Mouse (Mus musculus) thymus, postnatal 14 days (tissue): ENCODE results near the gene B4galnt1.
"Not testable (repeated sequence)": the region's sequence is repeated elsewhere in the genome, so short reads cannot be mapped to it uniquely, and the experiment has no call there.

ENCODE experiments used
- DNase-seq: peaks from one replicate; pipeline ENCODE4 v3.0.0; 2021

Gene B4galnt1

DNA sequence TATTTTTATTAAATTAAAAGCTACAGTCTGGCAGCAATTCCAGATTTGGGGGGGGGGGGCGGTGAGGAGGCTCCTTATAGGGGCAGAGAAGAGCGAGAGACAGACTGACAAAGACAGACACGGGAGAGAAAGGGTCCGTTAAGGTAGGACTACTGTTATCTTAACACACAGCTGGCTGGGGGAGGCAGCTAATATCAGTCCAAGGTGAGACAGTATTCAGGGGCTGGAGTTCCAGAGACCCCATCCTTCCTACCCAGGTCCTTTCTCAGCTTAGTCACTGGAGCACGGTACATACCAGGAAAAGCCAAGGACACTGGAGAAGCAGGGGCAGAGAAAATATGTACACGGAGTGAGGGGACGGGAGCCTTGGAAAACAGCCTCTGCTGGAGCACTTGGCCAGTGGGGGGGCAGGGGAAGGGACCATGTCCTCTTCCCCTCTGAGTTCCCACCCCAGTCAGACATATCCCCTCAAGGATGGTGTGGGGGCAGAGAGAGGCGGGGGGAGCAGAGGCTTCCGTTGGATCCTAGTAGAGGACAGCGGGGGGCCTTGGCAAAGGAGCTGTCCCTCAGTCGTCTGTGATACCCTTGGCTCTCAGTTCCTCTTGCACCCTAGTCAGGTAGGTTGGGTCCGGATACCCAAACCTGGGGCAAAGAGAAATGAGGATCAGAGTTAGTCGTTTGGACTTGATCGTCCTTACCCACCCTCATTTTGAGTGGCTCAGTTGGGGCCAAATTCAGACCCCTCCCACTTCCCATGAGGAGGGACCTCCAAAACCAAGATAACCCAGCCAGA lies 25.6 kb downstream of the B4galnt1 start:
- DNase-seq = no peak

DNA sequence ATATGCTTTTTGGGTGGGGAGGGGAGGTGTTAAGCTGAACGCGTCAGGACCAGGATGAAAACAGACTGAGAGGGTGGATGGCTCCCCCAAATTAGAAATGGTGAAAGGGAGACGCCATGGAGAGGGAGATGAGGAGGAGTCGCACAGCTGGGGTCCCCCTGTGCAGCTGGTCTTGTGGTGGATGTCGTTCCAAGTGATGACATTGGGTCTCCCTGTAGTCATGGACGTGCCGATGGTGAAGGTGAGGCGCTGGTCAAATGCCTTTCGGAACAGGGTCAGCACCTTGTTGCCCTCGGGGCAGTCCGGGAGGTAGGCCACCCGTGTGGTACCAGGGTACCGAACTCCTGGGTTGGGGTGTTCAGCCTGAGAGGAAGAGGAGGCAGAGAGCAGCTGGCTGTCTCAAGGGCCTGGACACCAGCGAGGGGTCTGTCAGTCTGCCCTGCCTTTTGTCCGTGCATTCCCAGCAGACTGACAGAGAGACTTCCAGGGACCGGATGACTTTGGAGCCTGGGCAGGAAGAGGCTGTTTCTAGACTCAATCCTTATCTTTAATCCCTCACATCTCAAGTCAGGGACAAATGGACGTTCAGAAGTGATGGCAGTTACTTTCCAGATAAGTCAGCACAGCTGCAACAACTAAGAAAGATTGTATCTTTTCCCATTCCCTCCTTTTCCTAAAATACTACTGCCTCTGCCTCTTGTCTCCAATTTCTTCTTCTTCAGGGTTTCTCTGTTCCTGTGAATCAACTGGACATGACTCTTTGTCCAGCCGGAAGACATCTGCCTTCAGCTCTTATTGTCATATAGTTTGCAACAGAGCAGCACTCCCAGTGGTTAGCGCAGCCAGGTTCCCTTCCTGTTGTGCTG lies 26.4 kb downstream of the B4galnt1 start:
- DNase-seq = no peak

DNA sequence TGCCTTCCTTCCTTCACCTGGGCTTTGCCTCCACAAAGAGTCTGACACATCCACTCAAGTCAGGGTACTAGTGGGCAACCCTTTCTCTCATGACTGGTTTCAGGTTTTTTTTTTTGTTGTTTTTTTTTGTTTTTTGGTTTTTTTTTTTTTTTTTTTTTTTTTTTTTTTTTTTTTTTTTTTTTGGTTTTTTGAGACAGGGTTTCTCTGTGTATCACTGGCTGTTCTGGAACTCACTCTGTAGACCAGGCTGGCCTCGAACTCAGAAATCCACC lies 27.0 kb downstream of the B4galnt1 start:
- not testable (repeated sequence) for DNase-seq

DNA sequence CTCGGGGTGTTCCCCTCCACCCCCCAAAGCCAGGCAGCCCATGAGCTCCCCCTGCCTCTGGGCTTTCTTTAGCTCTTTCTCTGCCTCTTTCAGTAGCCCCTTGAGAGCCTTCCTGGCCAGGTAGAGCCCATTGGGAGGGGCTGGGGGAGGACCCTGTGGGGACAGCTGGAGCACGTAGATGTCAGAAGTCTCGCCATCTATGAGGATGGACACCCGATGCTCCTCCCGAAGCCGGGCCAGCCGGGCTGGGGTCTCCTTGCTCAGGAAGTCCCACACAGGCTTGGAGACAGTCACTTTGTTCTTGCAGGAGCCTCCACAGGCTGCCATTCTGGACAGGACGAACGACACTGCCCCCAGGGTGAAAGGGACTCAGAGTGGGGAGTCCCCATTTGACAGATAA lies 28.0 kb downstream of the B4galnt1 start:
- DNase-seq = no peak

DNA sequence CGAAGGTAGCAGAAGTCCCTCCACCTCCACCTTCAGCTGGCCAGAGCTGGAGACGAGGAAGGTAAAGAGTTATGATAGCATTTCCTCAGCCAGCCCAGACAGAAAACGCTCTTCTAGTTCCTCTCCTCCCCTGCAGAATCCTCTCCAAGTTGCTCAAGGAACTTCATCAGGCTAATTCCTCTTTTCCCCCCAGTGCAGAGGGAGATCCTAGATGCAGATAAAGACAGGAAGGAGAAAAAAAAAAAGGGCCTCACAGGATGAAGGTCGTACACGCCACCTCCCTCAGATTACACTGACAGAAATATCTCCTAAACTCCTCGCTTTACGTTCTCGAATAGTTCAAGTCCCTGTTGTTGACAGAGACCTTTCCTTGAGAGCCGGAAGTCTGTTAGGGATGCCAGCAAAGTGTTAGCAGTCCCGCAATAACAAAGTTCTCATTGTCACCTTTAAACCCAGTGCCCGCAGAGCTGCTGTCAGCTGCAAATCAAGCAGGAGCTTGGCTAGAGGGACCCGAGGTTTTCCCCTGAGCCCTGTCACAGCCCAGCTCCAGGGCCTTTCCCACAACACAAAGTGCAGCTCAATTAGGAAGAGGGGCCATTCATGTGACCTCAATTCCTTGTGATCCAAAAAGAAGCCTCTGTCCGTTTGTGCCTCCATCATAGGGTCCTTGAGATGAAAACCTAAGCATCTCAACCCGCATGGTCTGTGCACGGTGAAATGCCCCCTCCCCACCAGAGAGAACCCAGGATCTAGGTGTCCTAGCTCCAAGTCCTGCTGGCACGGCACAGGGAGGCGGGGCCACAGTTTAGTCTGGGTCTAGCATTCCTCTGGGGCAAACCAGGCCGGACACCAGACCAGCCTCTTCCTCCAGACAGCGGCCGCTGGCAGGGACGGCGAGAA lies 29.7 kb downstream of the B4galnt1 start:
- peak; percentile 35 for DNase-seq

DNA sequence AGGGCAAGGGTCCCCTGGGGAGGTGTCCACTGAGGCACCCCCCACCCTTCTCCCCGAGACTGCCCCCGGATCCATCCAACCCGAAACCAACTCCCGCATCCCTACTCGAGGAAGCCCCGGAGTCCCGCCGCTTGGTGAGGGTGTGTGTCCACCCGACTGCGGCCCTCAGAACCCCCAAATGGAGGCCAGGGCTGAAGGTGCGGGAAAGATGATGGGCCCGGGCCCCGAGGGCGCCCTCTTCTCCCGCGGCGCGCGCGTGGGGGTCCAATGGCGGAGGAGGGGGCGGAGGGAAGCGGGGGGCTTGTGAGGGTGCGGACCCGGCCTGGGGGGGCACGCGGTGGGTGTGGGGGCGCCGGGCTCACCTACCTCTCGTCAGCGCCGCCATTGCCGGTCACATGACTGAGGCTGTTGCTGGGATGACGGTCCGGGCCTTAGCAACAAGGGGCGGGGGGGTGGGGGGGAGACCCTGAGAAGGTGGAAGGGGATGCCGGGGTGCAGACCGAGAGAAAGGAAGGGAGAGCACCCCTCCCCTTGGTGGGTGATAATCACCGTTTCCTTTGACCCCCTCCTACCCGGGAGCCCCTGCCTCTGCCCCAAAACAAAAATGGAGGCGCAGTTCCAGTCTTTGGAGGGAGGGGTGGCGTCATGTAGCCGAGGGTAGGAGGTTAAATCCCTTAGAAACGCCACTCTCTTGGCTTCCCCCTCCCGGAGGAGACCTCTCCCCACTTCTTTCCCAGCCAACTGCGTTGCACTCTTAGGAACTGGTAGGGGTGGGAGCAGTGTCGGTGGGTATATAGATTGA lies 30.5 kb downstream of the B4galnt1 start, which contains the start of gene Dtx3:
Dtx3 (minus strand) TSS at position 401 of the 802 bp plus-strand sequence.
- peak; percentile 65 for DNase-seq

DNA sequence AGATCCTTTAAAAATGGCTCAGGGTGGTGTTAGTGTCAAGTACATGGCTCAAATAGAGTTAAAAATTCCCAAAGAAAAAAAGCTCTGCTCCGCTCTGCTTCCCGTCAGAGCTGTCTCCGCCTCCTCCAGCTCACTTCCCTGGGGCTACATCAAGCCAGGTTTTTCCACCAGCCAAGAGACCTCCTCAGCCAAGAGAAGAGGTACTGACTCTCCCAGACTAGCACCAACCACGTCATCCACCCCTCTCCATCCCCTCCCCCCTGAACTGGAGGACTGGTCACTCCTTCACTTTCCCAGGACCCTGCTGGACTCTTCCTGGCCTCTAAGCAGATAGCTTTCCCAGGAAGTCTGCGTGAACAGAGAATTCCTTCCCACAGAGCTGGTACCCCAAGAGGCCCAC lies 31.4 kb downstream of the B4galnt1 start:
- no peak for DNase-seq

DNA sequence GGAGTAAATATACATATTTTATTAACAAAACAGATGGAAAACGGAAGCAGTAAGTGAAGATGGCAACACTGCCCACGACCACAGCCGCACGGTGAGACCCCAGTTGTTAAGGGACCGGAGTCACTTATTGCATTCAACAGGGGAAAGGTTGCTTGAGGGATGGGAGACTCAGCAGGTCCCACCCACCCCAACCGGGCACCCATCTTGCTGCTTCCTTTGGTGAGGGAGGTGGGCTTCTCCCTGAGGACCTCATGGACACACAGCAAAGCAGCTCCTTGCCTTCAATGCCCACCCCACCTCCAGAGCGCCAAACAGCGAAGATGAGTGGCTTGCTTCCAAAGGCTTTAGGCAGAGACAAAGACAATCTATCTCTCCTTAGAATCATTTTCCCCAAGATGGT lies 32.1 kb downstream of the B4galnt1 start:
- DNase-seq = no peak

DNA sequence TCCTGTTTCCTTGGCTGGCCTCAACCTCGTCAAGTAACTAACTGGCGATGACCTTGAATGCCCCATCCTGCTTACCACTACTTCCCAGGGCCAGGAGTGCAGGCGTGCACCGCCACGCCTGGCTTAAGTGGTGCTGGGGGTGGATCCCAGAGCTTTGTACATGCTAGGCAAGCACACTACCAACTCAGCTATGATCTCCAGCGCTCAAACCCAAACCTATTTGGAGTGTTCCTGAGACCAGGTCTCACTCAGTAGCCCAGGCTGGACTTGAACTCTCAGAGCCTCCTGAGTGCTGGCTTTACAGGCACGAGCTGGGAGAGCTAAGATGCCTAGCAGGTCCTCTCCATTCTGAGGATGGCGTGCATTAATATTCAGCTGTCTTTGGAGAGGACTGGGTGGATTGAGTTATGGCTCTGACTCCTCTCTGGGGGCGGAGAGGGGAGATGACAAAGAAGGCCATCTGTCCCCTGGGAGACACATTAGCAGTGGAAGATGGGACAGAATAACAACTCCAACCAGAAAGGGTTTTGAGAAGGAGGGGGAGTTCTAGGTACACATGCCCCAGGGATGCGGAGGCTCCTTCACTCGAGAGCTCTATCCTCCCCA lies 32.6 kb downstream of the B4galnt1 start:
- DNase-seq = no peak

DNA sequence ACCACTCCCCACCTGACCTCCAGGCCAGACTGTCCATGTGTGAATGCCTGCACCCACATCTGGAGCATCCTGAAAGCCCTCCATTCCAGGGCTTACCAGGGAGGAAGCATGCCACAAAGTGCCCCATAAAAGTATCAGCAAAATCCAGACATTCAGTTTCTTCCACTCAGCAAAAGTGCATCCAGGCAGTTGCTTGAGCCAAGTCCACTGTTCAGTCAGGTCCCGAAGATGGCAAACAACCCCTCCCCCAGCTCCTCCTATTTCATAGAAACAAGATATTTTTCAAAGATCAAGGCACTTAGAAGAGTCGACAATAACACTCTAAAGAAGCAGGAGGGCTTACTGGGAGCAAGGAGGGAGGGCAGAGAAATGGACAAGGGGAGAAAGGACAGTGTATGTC lies 33.5 kb downstream of the B4galnt1 start:
- no peak for DNase-seq

DNA sequence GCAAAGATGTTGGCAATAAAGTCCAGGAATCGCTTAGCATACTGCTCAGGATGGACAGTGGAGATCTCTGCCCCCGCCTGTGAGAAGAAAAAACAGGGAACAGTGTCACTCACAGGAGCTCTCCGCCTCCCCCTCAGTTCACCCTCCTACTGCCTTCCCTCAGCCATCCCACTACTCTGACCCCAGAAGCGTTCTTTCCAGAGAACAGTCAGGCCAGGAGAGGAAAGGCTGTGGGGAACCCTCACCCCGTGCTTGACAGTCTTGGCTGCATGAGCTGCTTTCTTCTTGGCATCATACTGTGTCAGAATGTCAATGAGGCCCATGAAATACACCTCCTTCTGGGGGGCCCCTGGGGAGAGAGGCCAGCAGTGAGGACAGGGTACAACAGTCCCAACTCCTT lies 34.0 kb downstream of the B4galnt1 start:
- no peak for DNase-seq

DNA sequence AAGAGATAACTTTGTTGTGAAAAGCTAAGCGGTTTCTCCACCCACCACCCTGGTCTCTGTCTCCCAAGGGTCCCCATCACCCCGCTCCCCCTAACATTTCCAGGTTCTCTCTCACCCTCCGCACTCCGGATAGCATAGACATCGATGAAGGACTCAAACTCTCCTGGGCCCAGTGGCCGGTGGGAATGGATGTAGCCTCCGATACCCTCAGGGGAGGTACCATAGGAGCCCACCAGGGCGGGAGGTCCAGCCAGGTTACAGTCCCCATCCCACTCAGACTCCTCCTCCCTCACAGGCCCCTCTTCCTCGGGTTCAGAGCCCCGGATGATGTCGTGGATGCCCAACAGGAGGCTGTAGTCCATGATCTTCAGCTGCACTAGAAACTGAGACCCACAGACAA lies 34.4 kb downstream of the B4galnt1 start:
- DNase-seq = no peak

DNA sequence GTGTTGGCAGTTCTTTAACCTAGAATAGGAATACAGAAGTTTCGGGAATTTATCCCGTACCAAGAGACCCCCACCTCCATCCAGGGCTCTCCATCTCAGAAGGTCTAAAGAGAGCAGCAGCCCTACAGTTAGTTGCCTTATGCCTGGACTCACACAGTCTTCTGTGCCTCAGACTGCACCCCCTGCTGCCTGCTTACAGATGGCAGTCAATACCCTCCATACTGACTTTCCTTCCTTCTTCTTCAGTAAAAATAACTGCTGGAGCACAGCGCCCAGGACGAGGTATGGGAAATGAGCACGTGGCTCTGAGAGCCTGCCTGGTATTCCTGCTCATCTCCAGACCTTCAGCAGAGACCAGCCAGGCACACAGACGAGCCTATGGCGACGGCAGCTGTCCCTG lies 35.3 kb downstream of the B4galnt1 start:
- no peak for DNase-seq

DNA sequence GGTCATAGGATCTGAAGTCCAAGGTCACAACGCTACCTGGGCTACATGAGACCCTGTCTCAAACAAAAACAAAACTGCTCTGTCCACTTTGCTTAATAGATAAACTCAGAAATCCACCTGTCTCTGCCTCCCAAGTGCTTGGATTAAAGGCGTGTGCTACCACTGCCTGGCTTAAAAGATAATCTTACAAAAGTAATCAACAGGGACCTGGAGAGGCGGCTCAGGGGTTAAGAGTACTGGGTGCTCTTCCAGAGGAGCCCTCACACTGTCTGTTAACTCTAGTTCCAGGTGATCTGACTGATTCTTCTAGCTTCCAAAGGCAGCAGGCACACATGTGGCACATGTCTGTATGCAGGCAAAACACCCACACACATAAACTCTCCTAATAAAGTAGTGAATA lies 38.1 kb downstream of the B4galnt1 start:
- no peak for DNase-seq

DNA sequence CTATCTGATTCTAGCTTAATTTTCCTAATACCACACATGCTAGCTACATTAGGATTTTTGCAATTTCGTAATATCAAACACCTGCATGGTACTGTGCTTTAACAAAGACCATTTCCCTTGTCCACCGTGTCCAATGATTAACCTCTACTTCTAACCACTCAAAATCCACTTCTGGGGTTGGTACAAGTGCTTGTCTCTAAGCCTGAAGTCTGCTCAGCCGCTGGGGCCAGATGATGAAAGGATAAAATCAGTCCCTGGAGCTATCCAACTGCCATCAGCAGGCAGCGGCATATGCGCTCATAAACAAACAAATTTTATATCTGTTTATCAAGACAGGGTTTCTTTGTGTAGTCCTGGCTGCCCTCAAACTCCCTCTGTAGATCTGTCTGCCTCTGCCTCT lies 39.6 kb downstream of the B4galnt1 start:
- no peak for DNase-seq

DNA sequence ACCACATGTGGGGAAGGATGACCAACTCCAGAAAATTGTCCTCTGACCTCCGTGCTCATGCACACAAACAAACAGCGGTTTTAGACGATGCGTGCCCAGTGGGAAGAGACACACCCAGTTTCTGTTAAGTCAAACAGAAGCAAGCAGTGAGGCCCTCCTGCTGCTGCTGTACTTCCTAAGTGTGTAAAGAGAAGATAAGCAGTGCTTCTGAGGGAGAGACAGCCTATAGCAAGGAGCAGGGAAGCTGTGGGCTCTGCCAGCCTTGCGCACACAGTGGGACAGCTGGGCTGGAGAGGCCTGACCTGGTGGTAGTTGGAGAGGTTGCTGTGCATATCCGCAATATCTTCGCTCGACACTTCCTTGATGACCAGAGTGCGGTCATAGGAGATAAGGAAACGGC lies 40.3 kb downstream of the B4galnt1 start:
- DNase-seq = no peak

DNA sequence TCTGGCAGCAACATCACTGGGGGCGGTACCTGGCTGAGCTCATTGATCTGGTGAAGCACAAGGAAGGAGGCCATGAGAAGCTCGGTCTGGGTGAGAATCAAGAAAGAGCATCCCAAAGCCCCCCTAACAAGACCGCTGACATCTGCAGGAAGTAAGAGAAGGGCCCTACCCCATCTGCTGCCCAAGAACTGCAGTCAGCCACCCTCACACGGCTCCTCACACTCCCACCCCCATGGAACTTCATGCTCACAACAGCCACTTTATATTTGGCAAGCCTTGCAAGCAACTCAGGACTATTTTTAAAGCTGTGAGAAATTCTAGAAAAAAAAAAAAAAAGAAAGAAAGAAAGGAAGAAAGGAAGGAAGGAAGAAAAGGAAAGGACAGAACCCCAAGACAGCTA lies 43.9 kb downstream of the B4galnt1 start:
- DNase-seq = no peak

DNA sequence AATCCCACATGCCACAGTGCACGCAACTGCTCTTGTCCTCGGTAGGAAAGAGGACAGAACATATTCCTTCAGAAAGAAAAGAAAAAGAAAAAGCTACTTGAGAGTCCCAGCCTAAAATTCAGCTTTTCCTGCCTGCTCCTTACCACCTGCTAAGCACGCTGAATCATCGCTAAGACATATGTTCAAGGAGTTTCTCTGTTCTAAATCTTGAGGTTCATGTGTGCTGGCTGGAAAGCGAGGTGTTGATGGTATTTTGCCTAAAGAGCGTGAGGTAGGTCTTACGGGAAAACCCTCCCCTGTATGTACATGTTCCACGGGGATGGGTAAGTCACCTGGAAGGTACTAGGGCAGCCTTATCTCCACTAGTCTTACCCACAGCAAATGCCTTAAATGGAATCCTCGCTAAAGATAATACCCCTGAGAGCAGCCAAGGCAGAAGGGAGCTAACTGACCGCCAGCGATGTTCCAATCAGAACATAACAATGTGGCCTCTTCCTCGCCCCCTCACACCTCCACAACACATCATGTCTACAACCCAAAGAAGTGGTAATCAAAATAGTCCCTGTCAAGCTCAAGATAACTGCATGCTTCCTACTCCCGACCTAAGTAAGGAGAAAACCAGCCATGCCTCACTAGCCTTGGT lies 45.0 kb downstream of the B4galnt1 start:
- no peak for DNase-seq

DNA sequence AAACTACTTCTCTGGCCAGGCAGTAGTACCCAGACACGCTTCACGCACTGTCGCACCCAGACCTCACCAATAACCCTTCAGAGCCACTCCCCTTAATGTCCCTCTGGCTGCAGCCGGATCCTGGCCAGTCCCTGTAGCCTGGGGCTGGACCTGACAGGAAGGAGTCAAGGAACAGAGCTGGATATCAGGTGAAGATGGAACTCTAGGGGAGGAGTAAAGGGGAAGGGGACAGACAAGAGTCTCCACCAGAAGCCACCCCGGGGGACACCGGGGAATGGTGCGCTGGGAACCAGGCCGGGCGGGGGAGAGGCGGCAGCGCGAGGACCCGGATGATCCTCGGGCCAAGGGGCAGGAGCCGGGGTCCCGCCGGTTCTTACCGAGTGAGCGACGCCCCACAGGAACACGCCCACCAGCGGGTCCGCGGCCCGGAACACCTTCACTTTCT lies 46.0 kb downstream of the B4galnt1 start:
- no peak for DNase-seq

DNA sequence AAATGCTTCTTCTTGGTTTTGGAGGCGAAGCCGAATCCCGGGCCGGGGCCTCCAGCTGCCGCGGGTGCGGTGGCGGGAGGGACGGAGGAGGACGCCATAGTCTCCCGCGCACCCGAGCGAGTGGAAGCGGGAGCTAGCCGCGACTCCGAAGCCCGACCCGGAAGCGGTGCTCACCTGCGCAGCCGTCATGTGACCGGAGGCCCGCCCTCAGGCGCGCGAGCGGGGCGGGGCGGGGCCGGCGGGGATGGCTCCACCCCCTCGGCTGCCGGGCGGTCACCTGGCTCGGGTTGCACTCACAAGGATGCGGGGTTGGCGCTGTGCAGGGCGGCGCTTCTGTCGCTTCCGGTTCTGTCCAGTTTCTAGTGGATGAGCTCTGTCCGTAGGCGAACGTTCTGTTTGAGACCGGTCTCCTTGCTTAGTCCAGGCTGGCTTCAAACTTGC lies 46.4 kb downstream of the B4galnt1 start, which contains the start of gene Pip4k2c:
Pip4k2c (minus strand) TSS at position 172 of the 441 bp plus-strand sequence.
- DNase-seq = peak; percentile 95

DNA sequence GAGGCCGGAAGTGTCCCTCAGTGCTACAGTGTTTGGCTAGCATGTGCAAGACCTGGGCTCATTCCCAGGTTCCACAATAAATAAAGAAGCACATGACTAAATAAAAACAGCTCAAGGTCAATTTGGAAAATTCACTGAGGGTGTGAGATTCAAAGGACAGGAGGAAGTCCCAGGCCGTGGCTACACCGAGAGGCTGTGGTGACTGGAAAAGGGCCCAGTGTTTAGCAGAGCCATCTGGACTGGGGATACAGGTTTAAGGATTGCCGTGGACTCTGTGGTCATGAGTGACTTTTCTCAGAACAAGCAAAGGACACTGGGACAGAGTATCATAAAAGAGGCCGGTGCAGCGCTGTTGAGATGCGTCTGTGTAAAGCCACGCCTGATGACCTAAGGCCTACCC lies 48.2 kb downstream of the B4galnt1 start:
- no peak for DNase-seq
